Mouse (Mus musculus) E14TG2a.4 (cell line): ENCODE data around the gene Syce2.

Source experiments
- H3K27me3 ChIP-seq: 2 replicates; pipeline ENCODE4 v1.6.1; 2014; ENCODE audit warnings: low read length, control low read depth; ENCODE audit not compliant: insufficient read depth
- H3K36me3 ChIP-seq: 2 replicates; pipeline ENCODE4 v1.6.1; 2014; ENCODE audit warnings: low read length, control low read depth; ENCODE audit not compliant: insufficient read depth
- H3K4me1 ChIP-seq: replicated peaks from 2 replicates; pipeline ENCODE4 v1.6.1; 2014; ENCODE audit warnings: low read depth, low read length, control low read depth
- H3K4me3 ChIP-seq: replicated peaks from 2 replicates; pipeline ENCODE4 v1.5.1; 2014; ENCODE audit warnings: mild to moderate bottlenecking, low read length
- H3K9me3 ChIP-seq: 2 replicates; pipeline ENCODE4 v1.6.1; 2014; ENCODE audit warnings: low read length, control low read depth
- CTCF ChIP-seq: conservative IDR thresholded peaks from 2 replicates; pipeline ENCODE4 v1.5.1; 2014; ENCODE audit warnings: low read length
- NANOG ChIP-seq: IDR thresholded peaks from 2 replicates; pipeline ENCODE4 v1.6.1; 2014; ENCODE audit warnings: borderline replicate concordance, low read length, mixed read lengths
- POU5F1 ChIP-seq: IDR thresholded peaks from 2 replicates; pipeline ENCODE4 v1.6.1; 2014; ENCODE audit warnings: low read length, borderline replicate concordance

Syce2 gene

DNA sequence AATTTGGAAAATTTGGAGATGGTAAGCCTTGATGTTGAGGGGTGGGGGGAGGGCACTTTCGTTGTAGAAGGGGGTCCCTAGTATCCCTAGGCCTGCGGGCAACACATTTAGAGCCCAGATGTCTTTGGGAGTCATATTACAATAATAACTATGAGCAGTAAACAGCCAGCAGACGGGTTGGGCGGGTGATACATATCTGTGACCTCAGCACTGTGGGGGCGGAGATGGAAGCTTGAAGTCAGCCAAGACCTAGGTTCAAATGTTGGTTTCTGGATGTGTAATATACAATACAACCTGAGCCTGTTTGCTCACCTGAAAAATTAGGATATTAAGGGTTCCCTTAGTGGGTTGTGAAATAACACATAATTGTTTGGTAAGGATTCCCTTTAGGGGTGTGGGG is 38.0 kb downstream of the Syce2 start:
- Histone ChIP-seq H3K4me1 (peaks cover 66% of the 10 kb centered on the region), H3K27me3 (peaks cover 23% of the 10 kb centered on the region), H3K4me3 (peak overlapping the region; percentile 87), H3K9me3 (no peaks in the 10 kb centered on the region), H3K36me3 (peaks cover 36% of the 10 kb centered on the region)
- TF ChIP-seq POU5F1: no peak
- TF ChIP-seq NANOG: no peak
- TF ChIP-seq CTCF: no peak

- TF ChIP-seq NANOG (no peak), POU5F1 (no peak), CTCF (no peak)
- Histone ChIP-seq H3K36me3 (peaks cover 37% of the 10 kb centered on the region), H3K27me3 (peaks cover 23% of the 10 kb centered on the region), H3K9me3 (no peaks in the 10 kb centered on the region), H3K4me1 (peaks cover 67% of the 10 kb centered on the region), H3K4me3 (no peak overlapping the region)
These were observed 38.6 kb downstream of the Syce2 start for GRCm38 (mm10) chr8:84910551-84910950.

GRCm38 (mm10) chr8:84911854-84912253 is 39.9 kb downstream of the Syce2 start:
- peaks cover 23% of the 10 kb centered on the region for H3K27me3 ChIP-seq
- TF ChIP-seq CTCF: no peak
- TF ChIP-seq NANOG: no peak
- no peak for TF ChIP-seq POU5F1
- peaks cover 75% of the 10 kb centered on the region for H3K4me1 ChIP-seq
- peaks cover 50% of the 10 kb centered on the region for H3K36me3 ChIP-seq
- H3K9me3 ChIP-seq: no peaks in the 10 kb centered on the region
- peak overlapping the region; percentile 85 for H3K4me3 ChIP-seq

- Histone ChIP-seq H3K4me1 (peaks cover 75% of the 10 kb centered on the region), H3K27me3 (peaks cover 23% of the 10 kb centered on the region), H3K36me3 (peaks cover 56% of the 10 kb centered on the region), H3K9me3 (no peaks in the 10 kb centered on the region), H3K4me3 (peak overlapping the region; percentile 85)
- TF ChIP-seq POU5F1 (no peak), CTCF (no peak), NANOG (no peak)
These were observed 40.5 kb downstream of the Syce2 start for GRCm38 (mm10) chr8:84912391-84912790.

DNA sequence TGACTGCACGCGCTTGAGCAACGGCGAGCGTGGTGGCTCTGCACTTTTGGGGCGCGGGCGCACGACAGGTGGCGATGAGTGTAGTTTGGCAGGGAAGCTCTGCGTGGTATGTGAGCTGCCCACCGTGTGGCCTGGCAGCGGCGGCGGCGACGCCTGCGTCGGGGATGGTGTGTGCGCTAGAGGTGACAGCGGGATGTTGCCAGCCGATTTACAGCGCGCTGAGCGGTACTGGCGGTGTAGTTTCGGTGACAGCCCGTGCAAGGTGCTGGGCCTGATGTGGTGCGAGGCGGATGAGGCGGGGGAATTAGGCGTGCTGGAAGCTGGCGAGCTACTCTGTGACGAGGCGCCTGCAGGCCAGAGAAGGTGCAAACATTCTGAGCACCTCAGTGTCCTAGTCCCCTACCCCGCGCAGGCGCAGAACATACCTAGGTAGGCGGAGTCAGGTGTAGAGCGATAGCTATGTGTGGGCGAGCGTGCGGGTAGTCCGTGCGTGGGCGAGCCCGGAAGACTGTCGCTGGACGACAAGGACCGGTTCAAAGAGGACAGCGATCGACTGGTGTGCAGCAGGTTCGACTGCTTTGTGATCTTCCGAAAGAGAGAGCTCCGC is 41.1 kb downstream of the Syce2 start:
- H3K4me1 ChIP-seq: peaks cover 77% of the 10 kb centered on the region
- peaks cover 23% of the 10 kb centered on the region for H3K27me3 ChIP-seq
- H3K4me3 ChIP-seq: peak overlapping the region; percentile 85
- peaks cover 62% of the 10 kb centered on the region for H3K36me3 ChIP-seq
- no peaks in the 10 kb centered on the region for H3K9me3 ChIP-seq
- TF ChIP-seq CTCF (no peak), NANOG (no peak), POU5F1 (no peak)

- peaks cover 80% of the 10 kb centered on the region for H3K4me1 ChIP-seq
- H3K9me3 ChIP-seq: no peaks in the 10 kb centered on the region
- TF ChIP-seq CTCF: no peak
- TF ChIP-seq POU5F1: no peak
- no peak for TF ChIP-seq NANOG
- peaks cover 66% of the 10 kb centered on the region for H3K36me3 ChIP-seq
- peaks cover 23% of the 10 kb centered on the region for H3K27me3 ChIP-seq
- peak overlapping the region; percentile 85 for H3K4me3 ChIP-seq
These were observed 41.6 kb downstream of the Syce2 start for GRCm38 (mm10) chr8:84913502-84913900.

DNA sequence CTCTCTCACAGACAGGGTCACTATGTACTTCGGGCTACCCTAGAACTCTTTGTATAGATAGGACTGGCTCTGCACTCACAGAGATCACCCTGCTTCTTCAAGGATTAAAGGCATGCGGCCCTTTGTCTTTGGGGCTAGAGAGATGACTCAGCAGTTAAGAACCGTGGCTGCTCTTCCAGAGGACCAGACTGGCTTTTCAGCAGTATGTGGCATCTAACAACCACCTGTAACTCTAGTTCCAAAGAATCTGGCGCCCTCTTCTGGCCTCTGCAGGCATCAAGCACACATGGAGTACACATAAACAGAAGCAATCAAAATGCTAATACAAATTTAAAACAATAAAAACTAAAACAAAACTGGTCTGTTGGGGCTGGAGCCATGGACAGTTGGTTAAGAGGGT is 42.0 kb downstream of the Syce2 start:
- Histone ChIP-seq H3K4me1 (peaks cover 83% of the 10 kb centered on the region), H3K4me3 (peak overlapping the region; percentile 85), H3K9me3 (no peaks in the 10 kb centered on the region), H3K27me3 (peaks cover 23% of the 10 kb centered on the region), H3K36me3 (peaks cover 66% of the 10 kb centered on the region)
- TF ChIP-seq POU5F1 (no peak), CTCF (peak; percentile 93), NANOG (no peak)

GRCm38 (mm10) chr8:84915269-84915668 is 43.4 kb downstream of the Syce2 start:
- Histone ChIP-seq H3K4me3 (peak overlapping the region; percentile 85), H3K36me3 (peaks cover 69% of the 10 kb centered on the region), H3K4me1 (peaks cover 83% of the 10 kb centered on the region), H3K9me3 (no peaks in the 10 kb centered on the region), H3K27me3 (peaks cover 21% of the 10 kb centered on the region)
- TF ChIP-seq NANOG (no peak), CTCF (no peak), POU5F1 (no peak)

DNA sequence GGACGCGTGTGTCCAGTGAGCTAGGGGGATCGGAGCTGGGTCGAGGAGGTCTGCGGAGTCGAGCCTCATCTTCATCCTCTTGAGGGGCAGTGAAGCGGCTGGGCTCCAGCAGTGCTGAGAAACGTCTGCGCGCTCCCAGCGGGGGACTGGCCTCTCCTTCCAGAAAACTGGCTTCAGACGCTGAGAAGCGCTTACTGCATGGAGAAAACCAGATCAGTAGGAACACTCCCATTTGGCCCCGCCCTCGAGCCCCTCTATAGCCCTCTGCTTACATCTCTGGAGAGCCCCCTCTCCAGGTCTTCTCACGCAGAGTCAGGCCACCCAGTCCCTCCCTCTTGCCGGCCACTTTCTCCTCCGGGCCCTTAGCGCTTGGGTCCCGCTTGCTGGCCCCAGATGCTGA is 45.9 kb downstream of the Syce2 start:
- Histone ChIP-seq H3K9me3 (no peaks in the 10 kb centered on the region), H3K27me3 (peaks cover 2% of the 10 kb centered on the region), H3K36me3 (peaks cover 76% of the 10 kb centered on the region), H3K4me1 (peaks cover 79% of the 10 kb centered on the region), H3K4me3 (peak overlapping the region; percentile 68)
- TF ChIP-seq POU5F1 (no peak), CTCF (no peak), NANOG (no peak)
